Mouse (Mus musculus): ENCODE measurements around the gene Vmn1r205.
"Not testable (repeated sequence)": the region's sequence is repeated elsewhere in the genome, so short reads cannot be mapped to it uniquely, and the experiment has no call there.

DNA sequence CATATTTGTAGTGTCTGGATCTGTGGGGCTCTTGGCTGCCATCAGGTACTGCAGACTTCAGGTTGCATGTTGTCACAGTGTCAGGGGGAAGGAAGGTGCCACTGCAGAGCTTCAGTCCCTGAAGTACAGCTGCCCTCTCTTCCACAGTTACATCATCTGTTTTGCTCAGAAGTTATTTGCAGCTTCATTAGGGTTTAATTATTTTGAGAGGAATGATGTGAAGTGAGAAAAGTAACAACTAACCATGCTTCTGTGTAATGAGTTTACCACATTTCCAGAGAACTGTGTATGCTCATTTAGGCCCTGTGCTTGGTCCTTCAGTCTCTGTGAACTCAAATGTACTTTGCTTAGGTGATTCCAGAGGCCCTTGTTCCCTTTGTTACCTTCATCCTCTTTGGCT, 31.4 kb upstream of the Vmn1r205 start, which contains the start of gene Vmn1r206:
- TF ChIP-seq ZC3H11A (IDR thresholded peaks at IDR 0.05; ENCODE audit: borderline replicate concordance, low read depth, low read length); MAFK (IDR thresholded peaks at IDR 0.05; ENCODE audit: insufficient read depth, low read depth, low read length); HCFC1 (IDR thresholded peaks at IDR 0.05; ENCODE audit: borderline replicate concordance, insufficient read depth, low read length); ZNF384 (IDR thresholded peaks at IDR 0.05; ENCODE audit: low read depth, low read length); CHD2 (IDR thresholded peaks at IDR 0.05; ENCODE audit: low read depth, low read length): not testable (repeated sequence)

Data from ES-E14 (cell line).